Mouse (Mus musculus) cerebellum, adult 8-10 months (tissue): ENCODE data around the gene Spata1.
"Not testable (repeated sequence)": the region's sequence is repeated elsewhere in the genome, so short reads cannot be mapped to it uniquely, and the experiment has no call there.

Experiments used
- DNase-seq: peaks from one replicate; pipeline ENCODE4 v3.0.0; 2022

Spata1 gene

GRCm38 (mm10) chr3:146450371-146450841 lies 49.1 kb downstream of the Spata1 start:
- peak; percentile 78 for DNase-seq

GRCm38 (mm10) chr3:146449745-146450250 lies 49.8 kb downstream of the Spata1 start, which contains the start of gene Ctbs:
Gene Ctbs, plus strand, starts transcription at chr3:146449795.
- no peak for DNase-seq

GRCm38 (mm10) chr3:146448969-146449368 lies 50.6 kb downstream of the Spata1 start:
- no peak for DNase-seq

DNA sequence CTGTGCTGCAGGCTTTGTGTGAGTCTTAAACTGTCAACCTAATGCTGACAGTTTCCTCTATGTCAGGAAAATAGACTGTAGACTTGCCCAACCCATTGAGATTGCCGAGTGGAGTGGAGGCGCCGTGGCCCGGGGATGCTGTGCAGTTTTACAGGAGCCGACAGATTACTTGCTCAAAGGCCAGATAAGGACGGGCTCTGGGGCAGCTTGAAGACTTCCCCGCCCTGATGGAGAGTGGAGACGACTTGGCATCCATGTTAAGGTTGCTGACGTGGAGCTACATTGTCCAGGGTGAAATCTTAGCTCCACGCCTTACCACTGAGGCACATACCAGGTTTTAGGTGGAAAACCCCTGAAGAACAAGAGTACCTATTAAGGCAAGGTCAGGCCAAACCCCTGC lies 51.2 kb downstream of the Spata1 start:
- no peak for DNase-seq

- DNase-seq = no peak
Observed at GRCm38 (mm10) chr3:146447598-146447997, 52.0 kb downstream of the Spata1 start.

DNA sequence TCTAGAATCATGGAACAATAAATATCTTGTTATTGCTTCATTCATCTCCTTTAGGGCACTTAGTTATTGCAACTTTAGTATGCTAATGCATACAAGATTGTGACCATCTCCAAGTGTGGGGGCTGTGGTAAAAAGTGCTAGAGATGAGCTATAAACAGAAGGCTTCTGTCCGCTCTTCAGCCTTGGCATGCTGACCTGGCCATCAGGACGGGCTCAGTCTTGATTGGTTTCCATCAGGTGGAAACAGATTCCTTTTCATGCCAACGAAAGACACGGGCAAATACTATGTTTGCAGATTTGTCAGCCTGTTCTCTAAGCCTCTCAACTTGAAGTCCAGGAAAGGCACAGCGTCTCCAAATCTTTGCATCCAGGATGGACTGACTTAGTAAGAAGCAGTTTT lies 52.4 kb downstream of the Spata1 start:
- no peak for DNase-seq

DNA sequence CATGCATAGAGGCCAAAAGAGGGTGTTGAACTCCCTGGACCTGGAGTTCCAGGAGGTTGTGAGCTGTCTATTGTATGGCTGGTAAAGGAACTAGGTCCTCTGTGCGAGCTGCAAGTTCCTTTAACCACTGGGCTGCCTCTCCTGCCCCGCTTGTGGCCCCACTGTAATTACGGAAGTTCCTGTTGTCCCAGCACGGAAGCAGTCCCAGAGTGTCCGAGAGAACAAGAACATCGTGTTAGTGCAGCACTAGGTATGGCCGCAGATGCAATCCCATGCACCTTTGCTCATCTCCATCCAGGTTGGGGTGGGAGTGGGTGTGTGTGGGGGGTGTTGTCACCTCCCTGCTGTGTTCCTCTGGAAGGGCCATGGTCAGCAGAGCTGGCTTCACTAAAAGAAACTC lies 54.7 kb downstream of the Spata1 start:
- DNase-seq = no peak

- no peak for DNase-seq
Observed at GRCm38 (mm10) chr3:146443380-146443779, 56.2 kb downstream of the Spata1 start.

DNA sequence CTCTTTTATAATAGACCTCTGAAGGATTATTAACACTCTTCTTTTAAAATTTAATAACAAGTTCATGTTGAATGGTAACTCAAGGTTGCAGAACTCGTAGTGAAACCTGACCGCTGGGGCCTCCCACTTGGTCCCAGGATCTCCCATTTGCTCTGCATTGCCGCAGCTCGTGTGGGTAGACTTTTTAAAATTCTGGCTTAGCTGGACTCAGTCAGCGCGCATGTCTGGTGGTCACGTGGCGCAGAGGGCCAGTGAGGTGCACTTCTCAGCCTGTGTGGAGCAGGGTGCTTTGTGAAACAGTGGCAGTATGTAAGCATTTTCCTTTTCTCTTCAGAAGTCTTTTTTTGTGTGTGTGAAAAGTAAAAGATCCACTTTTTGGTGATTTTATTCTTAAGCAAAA lies 56.6 kb downstream of the Spata1 start:
- DNase-seq = no peak

DNA sequence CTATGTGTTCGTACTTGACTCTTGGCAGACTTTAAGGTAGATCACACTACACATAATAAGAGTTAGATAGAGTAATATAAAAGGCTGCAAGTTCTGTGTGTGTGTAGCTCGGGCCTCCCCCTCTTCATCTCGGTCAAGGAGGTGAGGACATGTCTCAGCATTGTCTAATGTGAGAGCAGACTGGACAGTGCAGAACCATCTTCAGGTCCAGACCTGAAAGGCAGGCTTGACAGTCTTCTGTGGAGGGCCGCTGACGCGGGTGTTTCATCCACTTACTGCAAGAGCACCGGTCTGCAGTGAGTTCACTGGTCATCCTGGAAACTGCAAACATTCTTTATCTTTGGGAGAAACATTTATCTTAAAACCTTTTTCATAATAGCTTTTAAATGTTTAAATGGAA lies 57.1 kb downstream of the Spata1 start:
- DNase-seq = no peak

GRCm38 (mm10) chr3:146440422-146440821 lies 59.1 kb downstream of the Spata1 start:
- no peak for DNase-seq

DNA sequence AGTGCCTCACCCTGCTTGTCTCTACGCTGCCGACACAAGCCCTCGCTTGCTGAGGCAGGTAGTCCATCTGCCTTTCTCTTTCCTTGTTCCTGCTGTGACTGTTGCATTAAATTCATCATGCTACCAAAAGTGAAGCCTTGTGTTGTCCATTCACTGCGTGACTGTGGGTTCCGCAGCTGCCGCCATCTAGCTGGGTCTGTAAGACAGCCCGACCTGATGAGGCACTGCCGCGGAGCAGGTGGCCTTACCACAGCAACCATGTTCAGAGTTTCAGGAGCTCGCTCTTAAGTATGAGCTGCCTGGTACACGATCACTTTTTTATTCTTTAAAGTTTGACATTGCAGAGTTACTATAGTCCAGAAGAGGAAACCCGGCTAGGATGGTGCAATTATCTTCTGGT lies 59.5 kb downstream of the Spata1 start:
- DNase-seq = no peak

- DNase-seq = no peak
Observed at GRCm38 (mm10) chr3:146436114-146436513, 63.4 kb downstream of the Spata1 start.

GRCm38 (mm10) chr3:146435533-146435932 lies 64.0 kb downstream of the Spata1 start:
- no peak for DNase-seq

- DNase-seq = no peak
Observed at GRCm38 (mm10) chr3:146434686-146435085, 64.9 kb downstream of the Spata1 start.

DNA sequence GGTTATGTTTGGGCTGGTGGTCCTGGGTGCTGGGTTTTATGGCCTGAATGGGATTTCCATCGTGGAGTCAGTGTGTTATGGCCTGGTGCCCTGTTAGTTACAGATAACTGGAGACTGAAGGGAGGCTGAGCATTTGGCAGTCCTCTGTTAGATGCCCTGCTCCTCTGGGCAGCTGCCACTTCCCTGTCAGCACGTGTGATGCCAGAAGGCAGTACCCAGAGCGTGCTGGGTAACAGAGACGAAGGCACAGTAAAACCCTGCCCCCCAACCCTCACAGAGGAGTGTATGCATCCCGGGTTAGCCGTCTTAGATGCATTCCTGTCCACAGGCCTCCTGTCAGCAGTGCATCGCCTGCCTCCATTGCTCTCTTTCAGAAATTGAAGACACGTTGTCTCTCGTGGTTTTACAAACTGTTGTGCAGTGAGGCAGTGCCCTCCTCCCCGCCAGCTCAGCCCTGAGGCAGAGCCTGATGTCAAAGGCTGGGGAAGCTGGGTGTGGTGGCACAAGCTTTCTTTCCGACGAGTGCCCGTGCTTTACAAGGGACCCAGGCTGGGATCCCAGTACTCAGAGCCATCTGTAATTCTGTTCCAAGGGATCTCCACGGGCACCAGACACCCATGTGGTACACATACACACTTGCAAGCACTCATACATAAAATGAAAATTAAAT lies 65.7 kb downstream of the Spata1 start:
- no peak for DNase-seq

DNA sequence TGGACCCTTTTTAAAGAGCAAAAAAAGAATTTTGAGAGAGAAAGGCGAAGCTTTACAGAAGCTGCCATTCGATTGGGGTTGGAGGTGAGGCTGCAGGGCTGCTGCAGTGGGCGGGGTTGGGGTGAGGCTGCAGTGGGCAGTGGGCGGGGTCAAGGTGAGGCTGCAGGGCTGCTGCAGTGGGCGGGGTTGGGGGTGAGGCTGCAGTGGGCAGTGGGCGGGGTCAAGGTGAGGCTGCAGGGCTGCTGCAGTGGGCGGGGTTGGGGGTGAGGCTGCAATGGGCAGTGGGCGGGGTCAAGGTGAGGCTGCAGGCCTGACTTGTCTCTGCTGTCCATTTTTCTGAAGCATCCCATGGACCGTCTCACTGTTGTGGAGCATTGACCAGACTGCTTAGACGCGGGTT lies 66.5 kb downstream of the Spata1 start:
- DNase-seq = not testable (repeated sequence)

- DNase-seq = no peak
Observed at GRCm38 (mm10) chr3:146426489-146426888, 73.1 kb downstream of the Spata1 start.

GRCm38 (mm10) chr3:146425902-146426301 lies 73.7 kb downstream of the Spata1 start:
- DNase-seq = no peak

DNA sequence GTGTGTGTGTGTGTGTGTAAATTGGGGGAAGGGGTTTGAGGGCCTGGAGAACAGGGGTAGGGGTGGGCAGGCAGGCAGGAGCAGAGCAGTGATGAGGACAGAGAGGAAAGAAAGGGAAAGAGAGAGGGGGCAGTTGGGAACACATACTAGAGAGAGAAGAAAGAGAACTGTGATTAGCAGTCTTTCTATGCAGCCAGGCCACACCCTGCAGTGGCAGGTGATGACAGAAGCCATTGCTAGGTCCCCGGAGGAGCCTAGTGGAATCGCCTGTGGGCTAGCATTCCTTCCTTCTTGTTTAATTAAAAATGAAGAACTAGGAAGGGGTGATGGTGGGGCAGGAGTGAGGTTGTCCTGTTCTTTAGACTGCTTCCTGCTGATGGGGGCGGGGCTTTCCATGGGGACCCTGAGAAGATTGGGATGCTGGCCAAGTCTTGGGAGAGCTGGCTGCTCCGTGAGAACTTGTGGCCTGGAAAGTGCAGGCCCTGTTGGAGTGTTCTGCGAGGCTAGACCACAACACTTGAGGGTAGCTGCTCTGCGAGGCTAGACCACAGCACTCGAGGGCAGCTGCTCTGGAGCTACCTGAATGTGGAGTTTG lies 75.2 kb downstream of the Spata1 start:
- no peak for DNase-seq

- DNase-seq = no peak
Observed at GRCm38 (mm10) chr3:146423710-146424109, 75.8 kb downstream of the Spata1 start.

DNA sequence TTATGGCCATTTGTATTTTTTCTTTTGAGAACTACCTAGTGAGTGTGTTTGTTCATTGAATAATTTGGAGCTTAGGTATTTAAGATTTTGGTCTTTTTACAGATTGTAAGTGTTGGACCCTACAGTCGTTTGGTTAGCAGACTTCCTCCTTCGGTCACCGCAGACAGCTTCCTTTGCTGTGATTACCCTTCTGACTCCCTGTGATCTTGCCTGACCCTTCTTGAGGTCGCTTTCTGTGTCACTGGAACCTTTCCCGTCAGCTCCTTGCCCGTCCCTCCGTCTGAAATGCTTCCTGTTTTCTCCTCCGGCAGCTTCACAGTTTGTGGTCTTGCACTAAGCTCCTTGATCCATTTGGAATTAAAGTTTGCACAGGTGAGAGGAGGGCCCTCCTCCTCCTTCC lies 77.8 kb downstream of the Spata1 start:
- DNase-seq = no peak

DNA sequence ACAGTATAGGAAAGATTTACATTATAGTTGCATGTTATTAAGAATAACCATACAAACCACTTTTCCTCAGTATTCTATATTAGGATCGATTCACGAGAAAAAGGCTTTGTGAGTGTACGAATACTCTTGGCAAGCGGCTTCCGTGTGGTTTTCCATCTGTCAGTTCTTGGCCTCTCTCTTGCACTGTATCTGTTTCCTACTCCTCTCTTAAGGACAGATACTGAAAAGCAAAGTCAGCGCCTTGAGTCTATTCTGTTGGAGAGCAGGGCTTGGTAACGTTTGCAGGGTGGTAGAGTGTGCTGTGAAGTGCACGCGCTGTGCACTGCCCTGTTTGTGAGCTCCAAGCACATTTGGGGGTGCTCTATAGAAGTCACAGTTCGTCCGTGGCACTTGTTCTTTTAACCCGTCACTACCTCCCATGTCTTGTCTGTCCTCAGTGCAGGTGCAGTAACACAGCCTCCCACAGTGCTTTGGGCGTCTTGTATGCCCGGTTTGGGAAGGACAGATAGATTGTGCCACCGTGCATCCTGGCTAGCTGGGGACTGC lies 79.5 kb downstream of the Spata1 start:
- peak; percentile 35 for DNase-seq

DNA sequence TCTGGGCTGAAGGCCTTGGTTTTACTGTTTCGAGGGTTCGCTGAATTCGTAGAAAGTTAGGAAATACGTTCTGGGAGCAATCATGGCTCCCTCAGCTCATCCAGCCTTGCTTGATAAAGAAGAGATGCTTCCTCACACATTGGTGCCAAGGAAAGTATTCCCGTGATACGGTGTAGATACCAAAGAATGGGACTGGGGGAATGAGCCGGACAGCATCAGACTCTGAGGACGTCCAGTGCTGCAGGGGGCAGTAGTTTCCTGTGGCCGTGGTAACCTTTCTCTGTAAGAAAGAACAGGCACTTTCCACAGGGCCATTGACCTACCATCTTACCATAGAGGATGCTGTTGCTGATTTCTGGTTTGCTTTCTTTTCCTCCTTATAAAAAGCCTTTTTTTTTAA lies 80.0 kb downstream of the Spata1 start:
- no peak for DNase-seq
